Mouse (Mus musculus): ENCODE data around the gene Ak5.
"Not testable (repeated sequence)": the region's sequence is repeated elsewhere in the genome, so short reads cannot be mapped to it uniquely, and the experiment has no call there.

The Ak5 gene

GRCm38 (mm10) chr3:152477796-152478527 is 190.2 kb downstream of the Ak5 start:
- DNase-seq (ENCODE audit: low read depth, low spot score): peak; percentile 55

DNA sequence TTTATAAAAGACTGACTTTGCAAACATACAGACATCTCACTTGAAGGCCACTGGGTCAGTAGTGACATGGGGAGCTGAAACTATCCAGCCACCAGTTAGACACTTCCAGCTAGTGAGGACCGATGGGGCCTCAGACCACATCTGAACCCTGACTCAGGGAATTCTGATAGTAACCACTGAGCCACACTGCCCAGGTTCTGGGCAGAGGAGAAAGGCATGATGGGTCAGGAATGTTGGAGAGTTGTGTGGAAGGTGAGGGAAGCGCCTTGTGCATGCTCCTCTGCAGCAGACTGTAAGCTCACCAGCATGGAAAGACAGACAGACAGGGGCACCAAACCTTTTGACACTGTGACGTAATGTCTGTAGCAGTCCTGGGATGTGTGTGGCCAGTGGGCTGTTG is 192.3 kb downstream of the Ak5 start:
- DNase-seq (ENCODE audit: low read depth, low spot score): no peak

DNA sequence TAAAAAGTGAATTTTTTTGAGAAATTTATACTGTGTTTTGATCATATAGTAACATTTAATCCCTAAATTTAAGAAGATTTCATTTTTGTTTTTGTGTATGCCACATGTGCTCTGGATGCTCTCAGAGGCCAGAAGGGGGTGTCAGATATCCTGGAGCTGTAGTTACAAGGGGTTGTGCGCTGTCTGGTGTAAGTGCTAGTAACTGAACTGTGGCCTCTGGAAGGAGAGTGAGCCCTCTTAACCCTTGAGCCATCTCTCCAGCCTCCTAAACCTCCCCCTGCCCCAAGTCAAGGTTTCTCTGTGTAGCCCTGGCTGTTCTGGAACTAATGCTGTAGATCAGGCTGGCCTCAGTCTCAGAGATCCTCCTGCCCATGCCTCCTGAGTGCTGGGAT is 192.9 kb downstream of the Ak5 start:
- DNase-seq (ENCODE audit: low read depth, low spot score): peak; percentile 20

DNA sequence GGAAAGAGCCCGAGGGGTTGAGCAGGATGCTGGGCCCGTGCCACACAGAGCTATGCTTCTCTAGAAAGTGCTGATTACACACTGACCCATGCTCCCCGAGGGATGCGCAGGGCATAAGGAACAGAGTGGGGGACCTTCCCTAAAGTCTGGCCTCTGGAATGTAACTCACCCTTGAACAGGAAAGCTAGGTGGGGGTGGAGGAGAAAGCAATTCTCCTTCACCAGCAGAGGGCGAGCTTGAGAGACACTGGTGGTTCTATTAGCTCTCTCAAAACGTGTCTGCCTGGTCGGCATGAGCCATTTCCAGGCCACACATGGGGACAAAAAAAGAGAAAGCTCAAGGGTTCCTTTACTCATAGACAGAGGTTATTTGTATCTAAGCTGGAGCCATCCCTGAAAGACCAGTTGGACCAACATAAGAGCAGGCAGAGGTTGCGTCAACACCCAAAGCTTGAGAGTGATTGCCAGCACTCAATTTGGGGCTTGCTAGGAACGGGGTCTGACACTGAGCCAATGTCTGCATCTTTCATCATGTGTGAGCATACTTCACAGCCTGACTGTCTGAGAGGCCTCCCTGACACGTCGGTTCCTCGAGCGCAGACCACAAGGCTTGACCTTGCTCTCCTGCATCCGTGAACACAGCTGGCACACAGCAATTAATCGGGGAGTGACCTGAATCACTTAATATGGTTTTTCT is 193.4 kb downstream of the Ak5 start:
- DNase-seq (ENCODE audit: low read depth, low spot score): peak; percentile 87

DNA sequence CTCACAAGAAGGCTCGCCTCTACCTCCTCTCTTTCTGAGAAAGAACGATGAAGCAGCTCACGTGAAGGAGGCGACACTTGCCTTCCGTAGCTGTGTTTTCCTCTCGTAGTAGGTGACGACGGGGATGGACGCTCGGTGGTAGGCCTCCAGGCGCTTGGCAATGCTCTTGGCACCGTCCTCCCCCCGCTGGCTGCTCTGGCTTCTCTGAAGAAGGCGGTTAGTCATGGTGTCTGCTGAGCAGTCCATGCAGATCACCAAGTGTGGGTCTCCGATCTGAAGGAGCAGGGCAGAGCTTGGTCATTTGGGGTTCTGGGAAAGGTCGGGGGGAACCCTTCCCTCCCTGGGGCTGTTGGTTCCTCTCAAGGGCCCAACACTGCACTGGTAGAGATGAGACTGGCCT is 195.5 kb downstream of the Ak5 start:
- DNase-seq (ENCODE audit: low read depth, low spot score): no peak

GRCm38 (mm10) chr3:152470347-152470746 is 197.8 kb downstream of the Ak5 start:
- DNase-seq (ENCODE audit: low read depth, low spot score): no peak

- DNase-seq (ENCODE audit: low read depth, low spot score): no peak
Measured at GRCm38 (mm10) chr3:152469423-152470200, 198.5 kb downstream of the Ak5 start.

DNA sequence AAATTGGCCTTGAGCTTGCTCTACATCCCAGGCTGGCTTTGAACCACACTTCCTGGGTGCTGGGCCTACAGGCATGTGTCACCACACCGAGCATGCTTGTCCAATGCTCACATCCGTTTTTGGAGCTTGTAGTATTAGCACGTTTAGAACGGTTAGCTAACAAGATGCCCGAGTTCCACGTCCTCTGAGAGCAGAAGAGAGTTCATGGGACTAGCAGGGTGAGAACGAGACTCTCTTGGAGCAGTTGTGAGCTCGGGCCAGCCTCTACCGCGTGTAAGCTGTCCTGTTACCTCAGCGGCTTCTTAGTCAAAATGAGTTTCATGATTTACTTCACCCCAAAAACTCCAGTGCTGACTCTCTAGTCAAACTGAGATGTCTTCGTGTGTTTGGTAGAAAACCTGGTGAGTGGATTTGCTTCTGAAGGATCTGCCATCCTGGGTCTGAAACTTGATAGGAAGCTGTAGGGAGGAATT is 199.6 kb downstream of the Ak5 start:
- DNase-seq (ENCODE audit: low read depth, low spot score): no peak

GRCm38 (mm10) chr3:152468032-152468431 is 200.1 kb downstream of the Ak5 start:
- no peak for DNase-seq (ENCODE audit: low read depth, low spot score)

DNA sequence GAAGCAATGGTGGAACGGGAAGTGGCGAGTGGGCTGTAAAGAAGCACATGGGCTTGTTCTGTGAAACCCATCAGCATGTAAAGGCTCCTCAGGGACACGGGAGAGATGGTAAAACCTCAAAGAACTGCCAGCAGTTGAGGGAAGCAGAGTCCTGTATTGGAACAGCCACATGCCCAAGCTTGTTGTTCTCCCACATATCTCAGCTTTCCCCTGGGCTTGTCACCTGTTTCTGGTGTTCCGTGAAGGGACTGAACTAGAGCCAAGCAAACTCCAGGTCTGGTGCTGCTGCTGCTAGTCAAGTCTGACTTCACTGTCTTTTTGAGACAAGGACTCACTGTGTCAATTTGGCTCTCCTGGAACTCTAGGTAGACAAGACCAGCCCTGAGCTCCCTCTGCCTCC is 200.8 kb downstream of the Ak5 start:
- DNase-seq (ENCODE audit: low read depth, low spot score): no peak

DNA sequence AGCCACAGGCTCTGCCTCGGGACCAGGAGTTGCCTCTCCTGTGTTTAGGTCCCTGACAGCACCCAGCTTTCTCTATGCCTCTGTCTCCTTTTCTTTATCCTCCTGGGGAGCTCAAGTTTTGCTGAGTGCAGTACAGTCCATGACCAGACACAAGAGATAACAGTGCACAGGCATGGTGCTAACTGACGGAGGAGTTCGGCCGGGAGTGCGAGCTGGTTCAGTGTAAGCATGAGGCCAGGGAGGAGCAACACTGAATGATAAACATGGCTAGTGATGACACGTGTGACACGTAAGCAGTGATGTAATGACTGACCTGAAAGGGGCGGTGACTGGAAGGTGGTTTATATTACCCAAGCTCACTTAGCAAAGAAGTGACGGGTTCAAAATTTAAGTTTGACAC is 201.3 kb downstream of the Ak5 start:
- DNase-seq (ENCODE audit: low read depth, low spot score): no peak

DNA sequence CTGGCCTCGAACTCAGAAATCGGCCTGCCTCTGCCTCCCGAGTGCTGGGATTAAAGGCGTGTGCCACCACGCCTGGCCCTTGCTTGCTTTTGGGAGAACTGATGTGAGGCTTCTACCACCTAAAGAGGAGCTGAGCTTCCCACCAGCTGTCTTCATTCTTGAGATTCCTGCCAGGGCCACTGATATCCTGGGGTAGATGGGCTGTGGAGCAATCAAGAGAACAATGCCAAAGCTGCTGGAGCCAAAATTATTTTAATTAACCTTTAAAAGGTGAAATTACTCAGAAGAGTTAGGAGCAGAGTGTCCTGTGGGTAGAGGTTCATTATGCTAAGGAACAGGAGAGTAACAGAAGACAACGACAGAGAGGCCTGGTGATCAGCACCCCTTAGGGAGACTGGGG is 202.8 kb downstream of the Ak5 start:
- DNase-seq (ENCODE audit: low read depth, low spot score): peak; percentile 44

DNA sequence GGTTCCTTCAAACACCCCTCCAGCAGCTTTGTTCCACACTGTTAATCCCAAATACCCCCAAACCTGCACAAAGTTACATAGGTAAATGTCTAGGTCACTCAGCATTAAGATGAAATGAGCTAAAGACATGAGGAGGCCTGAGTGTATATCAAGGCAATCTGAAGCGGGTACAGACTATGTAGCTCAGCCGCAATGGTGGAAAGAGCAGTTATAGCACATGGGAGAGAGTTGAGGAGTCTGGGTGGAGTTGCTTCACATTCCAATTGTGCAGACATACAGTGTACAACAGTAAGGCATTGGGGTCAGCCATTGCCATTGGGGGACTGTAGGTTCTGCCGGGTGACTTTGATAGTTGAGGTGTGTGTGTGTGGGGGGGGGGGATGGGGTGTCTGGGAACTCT is 203.7 kb downstream of the Ak5 start:
- no peak for DNase-seq (ENCODE audit: low read depth, low spot score)

GRCm38 (mm10) chr3:152462900-152463299 is 205.3 kb downstream of the Ak5 start:
- DNase-seq (ENCODE audit: low read depth, low spot score): no peak

- DNase-seq (ENCODE audit: low read depth, low spot score): no peak
Measured at GRCm38 (mm10) chr3:152462038-152462547, 206.1 kb downstream of the Ak5 start.

GRCm38 (mm10) chr3:152460802-152461201 is 207.4 kb downstream of the Ak5 start:
- no peak for DNase-seq (ENCODE audit: low read depth, low spot score)

- DNase-seq (ENCODE audit: low read depth, low spot score): not testable (repeated sequence)
Measured at GRCm38 (mm10) chr3:152458875-152459274, 209.3 kb downstream of the Ak5 start.

- DNase-seq (ENCODE audit: low read depth, low spot score): no peak
Measured at GRCm38 (mm10) chr3:152457308-152458035, 210.7 kb downstream of the Ak5 start.

DNA sequence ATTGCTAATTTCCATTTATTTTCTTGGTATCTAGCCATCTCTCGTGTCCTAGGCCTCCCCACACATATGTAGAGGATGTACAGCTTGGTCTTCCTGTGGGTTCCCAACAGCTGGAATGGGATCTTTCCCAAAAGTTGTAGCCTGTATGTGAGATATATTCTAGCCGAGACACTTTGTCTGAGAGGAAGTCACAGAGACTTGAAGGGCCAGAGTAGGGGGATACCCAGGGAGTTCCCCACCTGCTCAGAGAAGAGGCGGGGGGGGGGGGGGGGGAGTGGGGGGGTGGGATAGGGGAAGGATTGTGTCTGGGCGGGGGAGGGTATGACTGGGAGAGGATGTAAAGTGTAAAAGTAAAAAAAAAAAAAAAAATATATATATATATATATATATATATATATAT is 215.0 kb downstream of the Ak5 start:
- DNase-seq (ENCODE audit: low read depth, low spot score): no peak

DNA sequence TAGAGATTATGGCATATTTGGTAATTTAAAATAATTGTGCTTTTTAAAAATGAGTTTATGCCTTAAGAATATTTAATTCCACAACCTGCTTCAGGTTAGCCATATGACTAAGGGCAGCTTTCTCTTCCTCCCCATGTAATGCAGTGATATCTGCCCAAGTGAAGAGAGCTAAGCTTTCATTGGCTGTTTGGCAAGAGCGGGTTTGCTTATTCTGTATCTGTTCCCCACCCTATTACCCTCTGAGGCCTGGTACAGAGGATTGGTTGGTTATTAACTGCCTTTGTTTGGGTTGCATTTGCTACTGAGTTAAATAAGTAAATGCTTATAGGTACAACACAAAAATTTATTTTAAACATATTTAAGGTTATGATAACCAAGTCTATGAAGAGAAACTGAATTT is 221.2 kb downstream of the Ak5 start:
- no peak for DNase-seq (ENCODE audit: low read depth, low spot score)

DNA sequence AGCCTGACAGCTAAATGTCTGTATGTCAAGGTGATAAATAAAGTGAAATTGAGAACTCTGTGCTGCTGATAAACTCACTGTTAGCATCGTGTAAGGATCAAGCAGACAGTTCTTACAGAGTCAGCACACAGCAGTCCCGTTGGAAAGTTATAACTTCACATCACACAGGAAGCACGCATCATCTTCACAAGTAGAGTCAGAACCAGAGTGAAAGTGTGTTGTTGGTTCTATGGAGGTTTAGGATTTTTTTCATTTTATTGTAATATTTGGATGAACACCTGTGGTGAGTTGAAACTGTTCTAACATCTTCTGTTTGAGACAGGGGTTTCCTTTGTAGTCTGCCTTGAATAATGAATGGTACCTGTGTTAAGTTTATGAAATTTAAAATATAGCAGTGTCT is 224.0 kb downstream of the Ak5 start:
- no peak for DNase-seq (ENCODE audit: low read depth, low spot score)

DNA sequence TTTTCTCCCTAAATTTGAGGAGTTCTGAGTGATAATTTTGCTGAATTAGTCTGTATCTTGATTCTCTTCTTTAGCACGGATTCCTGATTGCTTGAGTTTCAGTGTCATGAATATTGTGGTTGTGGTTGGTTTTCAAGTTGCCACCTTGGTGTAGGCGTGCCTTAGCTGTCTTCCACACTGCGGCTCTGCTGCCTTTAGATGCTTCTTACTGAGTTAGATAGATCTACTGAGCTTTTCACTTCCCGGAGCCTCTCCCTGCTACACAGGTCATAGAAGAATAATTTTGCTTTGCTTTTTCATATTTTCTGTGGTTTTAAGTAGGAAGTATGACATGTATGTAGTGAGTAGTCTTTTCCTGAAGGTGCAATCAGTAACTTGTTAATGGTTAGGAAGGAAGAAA is 225.4 kb downstream of the Ak5 start:
- no peak for DNase-seq (ENCODE audit: low read depth, low spot score)

Measured in ES-CJ7 (cell line).